Mouse (Mus musculus): ENCODE results near the gene Slc46a1. TPM values are rescaled to one million over a fixed set of nuclear protein-coding genes. Genes with fewer than 3 reads are reported as not detected.

Slc46a1 gene
- total RNA-seq, 2 experiments from 2014 or later = 11.1 to 11.5 TPM

GRCm38 (mm10) chr11:78513106-78513790 is 47.8 kb downstream of the Slc46a1 start:
- H3K27ac ChIP-seq = no peak overlapping the region
- no peak for TF ChIP-seq CTCF (IDR thresholded peaks at IDR 0.05)
- DNase-seq (ENCODE audit: extremely low spot score in 1 of 2, low spot score in 2 of 2) = no peak
- intact Hi-C loops (cut with DNase I) = loop anchor here (2.0 kb wide), 1 partner anchor 24 kb away; the partner anchor contains the start of genes Ift20 and Tnfaip1
- peak overlapping the region; percentile 64 for H3K4me3 ChIP-seq

GRCm38 (mm10) chr11:78515549-78516325 is 50.2 kb downstream of the Slc46a1 start:
- H3K4me3 ChIP-seq = no peak overlapping the region
- TF ChIP-seq CTCF (IDR thresholded peaks at IDR 0.05) = peak; percentile 39
- DNase-seq (ENCODE audit: extremely low spot score in 1 of 2, low spot score in 2 of 2) = no peak
- intact Hi-C loops (cut with DNase I) = no loop called here
- no peak overlapping the region for H3K27ac ChIP-seq

GRCm38 (mm10) chr11:78518931-78519330 is 53.4 kb downstream of the Slc46a1 start:
- no peak for TF ChIP-seq CTCF (IDR thresholded peaks at IDR 0.05)
- Histone ChIP-seq H3K27ac (no peak overlapping the region), H3K4me3 (no peak overlapping the region)
- intact Hi-C loops (cut with DNase I) = no loop called here
- no peak for DNase-seq (ENCODE audit: extremely low spot score in 1 of 2, low spot score in 2 of 2)

Other genes with a start within 250 kb of the Slc46a1 start
- 10 to 100 TPM; 58.6 to 66.4 TPM for gene Sdf2, start 220.0 kb upstream of the Slc46a1 start, total RNA-seq (2021)
- gene Supt6, start 219.7 kb upstream of the Slc46a1 start, total RNA-seq (2021) = 100 to 1,000 TPM; 100 to 107 TPM
- gene 2610507B11Rik, start 203.9 kb upstream of the Slc46a1 start, total RNA-seq (2021) = 100 to 1,000 TPM; 176 to 177 TPM
- gene BC030499, start 174.9 kb upstream of the Slc46a1 start, total RNA-seq (2021) = 10 to 100 TPM; 21.1 to 29.5 TPM
- 10 to 100 TPM; 12.1 to 16.1 TPM for gene Spag5, start 164.2 kb upstream of the Slc46a1 start, total RNA-seq (2021)
- 100 to 1,000 TPM; 804 to 830 TPM for gene Aldoc, start 142.7 kb upstream of the Slc46a1 start, total RNA-seq (2021)
- 10 to 100 TPM; 60.7 to 62.8 TPM for gene Pigs, start 137.3 kb upstream of the Slc46a1 start, total RNA-seq (2021)
- gene Unc119, start 122.2 kb upstream of the Slc46a1 start, total RNA-seq (2021) = 10 to 100 TPM; 29.1 to 32.2 TPM
- gene Foxn1, start 79.1 kb upstream of the Slc46a1 start, total RNA-seq (2021) = not detected
- gene Slc13a2, start 43.5 kb upstream of the Slc46a1 start, total RNA-seq (2021) = not detected
- gene Sarm1, start 32.1 kb downstream of the Slc46a1 start, total RNA-seq (2021) = 10 to 100 TPM; 34.3 to 34.8 TPM
- gene Vtn, start 33.4 kb downstream of the Slc46a1 start, total RNA-seq (2021) = 10 to 100 TPM; 69.3 to 76.0 TPM
- gene Sebox, start 37.8 kb downstream of the Slc46a1 start, total RNA-seq (2021) = 1 to 10 TPM in 1 of 2 experiments, under 1 TPM in 1; 0.79 to 1.0 TPM
- gene Tmem199, start 46.5 kb downstream of the Slc46a1 start, total RNA-seq (2021) = 10 to 100 TPM; 40.6 to 44.3 TPM
- gene Poldip2, start 46.5 kb downstream of the Slc46a1 start, total RNA-seq (2021) = 100 to 1,000 TPM; 115 to 118 TPM
- 10 to 100 TPM; 36.8 to 37.6 TPM for gene Tnfaip1, start 70.6 kb downstream of the Slc46a1 start, total RNA-seq (2021)
- 10 to 100 TPM; 78.1 to 87.4 TPM for gene Ift20, start 70.7 kb downstream of the Slc46a1 start, total RNA-seq (2021)
- 10 to 100 TPM; 17.2 to 19.3 TPM for gene Tmem97, start 85.1 kb downstream of the Slc46a1 start, total RNA-seq (2021)
- 100 to 1,000 TPM; 115 to 118 TPM for gene Nlk, start 231.7 kb downstream of the Slc46a1 start, total RNA-seq (2021)

All from left cerebral cortex, adult 2 months (tissue).